Mouse (Mus musculus) testis, adult 2 months (tissue): ENCODE measurements around the gene Nipa1. TPM values are rescaled to one million over a fixed set of nuclear protein-coding genes. Genes with fewer than 3 reads are reported as not detected.
"Not testable (repeated sequence)": the region's sequence is repeated elsewhere in the genome, so short reads cannot be mapped to it uniquely, and the experiment has no call there.

Experiments
- H3K27ac ChIP-seq: fragments of 200-500 bp; 2 replicates; pipeline ENCODE4 v1.5.1; 2012; ENCODE audit warnings: low read depth, low read length; ENCODE audit not compliant: control insufficient read depth, insufficient read depth
- H3K27me3 ChIP-seq: fragments of 200-500 bp; 2 replicates; pipeline ENCODE4 v1.6.1; 2012; ENCODE audit warnings: mild to moderate bottlenecking, low read length, moderate library complexity; ENCODE audit not compliant: control insufficient read depth, insufficient read depth
- H3K36me3 ChIP-seq: fragments of 200-500 bp; 2 replicates; pipeline ENCODE4 v1.6.1; 2012; ENCODE audit warnings: mild to moderate bottlenecking, low read length; ENCODE audit not compliant: control insufficient read depth, insufficient read depth
- H3K4me1 ChIP-seq: fragments of 200-500 bp; 2 replicates; pipeline ENCODE4 v1.6.1; 2012; ENCODE audit warnings: low read length; ENCODE audit not compliant: control insufficient read depth, insufficient read depth
- H3K4me3 ChIP-seq: fragments of 200-500 bp; 2 replicates; pipeline ENCODE4 v1.5.1; 2012; ENCODE audit warnings: low read depth, mild to moderate bottlenecking, low read length, moderate library complexity, mixed read lengths; ENCODE audit not compliant: control insufficient read depth
- CTCF ChIP-seq: fragments of 200-500 bp; IDR thresholded peaks from 2 replicates; pipeline ENCODE4 v1.5.1; 2012; ENCODE audit warnings: low read depth, mild to moderate bottlenecking, inconsistent platforms, low read length, moderate library complexity; ENCODE audit not compliant: control insufficient read depth, insufficient read depth, insufficient replicate concordance
- POLR2A ChIP-seq: fragments of 200-500 bp; IDR thresholded peaks from 2 replicates; pipeline ENCODE4 v1.6.1; 2012; ENCODE audit warnings: low read depth, mild to moderate bottlenecking, inconsistent platforms, low read length, moderate library complexity; ENCODE audit not compliant: control insufficient read depth
- polyA plus RNA-seq: library from polyadenylated mRNA; depleted of rRNA; stranded (reverse); fragments of >200 nt; gene quantifications from 2 replicates; pipeline ENCODE4 v1.2.3, GENCODE M21; 2012

Gene Nipa1
- polyA plus RNA-seq, 1 experiment, result 0.93 TPM

DNA sequence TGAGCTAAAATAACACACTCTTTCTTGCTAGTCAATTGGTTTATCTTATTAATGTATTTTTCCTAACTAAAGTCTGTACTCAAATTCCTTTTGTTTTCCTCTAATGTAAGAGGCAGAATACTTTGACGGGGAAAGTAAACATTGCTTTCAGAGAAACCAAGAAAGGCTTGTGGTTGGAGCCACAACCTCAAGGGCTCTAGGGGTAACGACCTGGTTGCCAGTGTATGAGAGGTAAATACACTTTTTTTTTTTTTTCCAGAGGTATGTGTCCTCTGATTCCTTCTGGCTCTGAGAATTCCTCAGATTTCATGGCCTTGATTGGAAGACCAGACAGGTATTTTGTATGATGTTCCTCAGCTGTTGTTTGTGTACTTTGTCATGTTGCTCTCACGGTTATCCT lies 2.0 kb downstream of the Nipa1 start:
- H3K4me1 ChIP-seq, result peaks cover 6% of the 10 kb centered on the region
- no peaks in the 10 kb centered on the region for H3K27me3 ChIP-seq
- no peak overlapping the region for H3K27ac ChIP-seq
- H3K36me3 ChIP-seq, result no peaks in the 10 kb centered on the region
- H3K4me3 ChIP-seq, result no peak overlapping the region
- TF ChIP-seq POLR2A (no peak), CTCF (no peak)

DNA sequence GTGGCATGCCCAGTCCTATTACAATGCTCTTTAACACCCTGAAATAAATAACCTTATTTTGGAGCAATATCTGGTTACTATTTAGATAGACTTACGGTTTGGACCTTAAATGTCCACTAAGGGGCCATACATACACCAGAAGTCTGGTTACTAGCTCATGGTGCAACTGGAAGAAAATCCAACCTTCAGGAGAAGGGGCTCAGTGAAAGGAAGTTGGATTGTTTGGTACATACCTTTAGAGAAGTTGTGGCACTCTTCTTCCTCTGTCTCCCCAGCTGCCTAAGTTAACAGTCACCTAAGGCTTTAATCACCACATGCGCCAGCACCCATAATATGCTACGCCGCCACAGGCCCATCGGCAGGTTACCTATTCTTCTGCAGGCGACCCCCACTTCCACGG lies 3.9 kb downstream of the Nipa1 start:
- TF ChIP-seq POLR2A (no peak), CTCF (no peak)
- Histone ChIP-seq H3K4me1 (peaks cover 6% of the 10 kb centered on the region), H3K36me3 (no peaks in the 10 kb centered on the region), H3K27ac (no peak overlapping the region), H3K4me3 (no peak overlapping the region), H3K27me3 (no peaks in the 10 kb centered on the region)

- Histone ChIP-seq H3K4me1 (peaks cover 6% of the 10 kb centered on the region), H3K27ac (no peak overlapping the region), H3K27me3 (no peaks in the 10 kb centered on the region), H3K36me3 (no peaks in the 10 kb centered on the region), H3K4me3 (no peak overlapping the region)
- TF ChIP-seq CTCF, result no peak
- no peak for TF ChIP-seq POLR2A
These were observed 4.6 kb downstream of the Nipa1 start for GRCm38 (mm10) chr7:56015172-56015571.

DNA sequence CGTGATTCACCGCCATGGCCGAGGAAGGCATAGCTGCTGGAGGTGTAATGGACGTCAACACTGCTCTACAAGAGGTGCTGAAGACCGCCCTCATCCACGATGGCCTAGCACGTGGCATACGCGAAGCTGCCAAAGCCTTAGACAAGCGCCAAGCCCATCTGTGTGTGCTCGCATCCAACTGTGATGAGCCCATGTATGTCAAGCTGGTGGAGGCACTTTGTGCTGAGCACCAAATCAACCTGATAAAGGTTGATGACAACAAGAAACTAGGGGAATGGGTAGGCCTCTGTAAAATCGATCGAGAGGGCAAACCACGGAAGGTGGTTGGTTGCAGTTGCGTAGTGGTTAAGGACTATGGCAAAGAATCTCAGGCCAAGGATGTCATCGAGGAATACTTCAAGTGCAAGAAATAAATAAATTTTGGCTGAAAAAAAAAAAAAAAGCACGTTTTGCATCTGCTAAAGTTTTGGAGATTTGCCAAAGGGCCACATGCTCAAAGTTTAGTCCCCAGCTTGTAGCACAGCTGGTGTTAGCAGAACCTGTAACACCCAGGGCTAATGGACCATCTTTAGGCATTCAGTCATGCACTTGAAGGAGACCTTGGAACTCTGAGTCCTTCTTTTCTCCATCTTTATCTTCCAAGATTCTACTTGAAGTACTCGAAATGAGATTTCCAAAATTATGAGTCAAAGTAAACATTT lies 5.6 kb downstream of the Nipa1 start:
- H3K27me3 ChIP-seq, H3K27ac ChIP-seq, H3K4me3 ChIP-seq, H3K4me1 ChIP-seq, H3K36me3 ChIP-seq: not testable (repeated sequence)

DNA sequence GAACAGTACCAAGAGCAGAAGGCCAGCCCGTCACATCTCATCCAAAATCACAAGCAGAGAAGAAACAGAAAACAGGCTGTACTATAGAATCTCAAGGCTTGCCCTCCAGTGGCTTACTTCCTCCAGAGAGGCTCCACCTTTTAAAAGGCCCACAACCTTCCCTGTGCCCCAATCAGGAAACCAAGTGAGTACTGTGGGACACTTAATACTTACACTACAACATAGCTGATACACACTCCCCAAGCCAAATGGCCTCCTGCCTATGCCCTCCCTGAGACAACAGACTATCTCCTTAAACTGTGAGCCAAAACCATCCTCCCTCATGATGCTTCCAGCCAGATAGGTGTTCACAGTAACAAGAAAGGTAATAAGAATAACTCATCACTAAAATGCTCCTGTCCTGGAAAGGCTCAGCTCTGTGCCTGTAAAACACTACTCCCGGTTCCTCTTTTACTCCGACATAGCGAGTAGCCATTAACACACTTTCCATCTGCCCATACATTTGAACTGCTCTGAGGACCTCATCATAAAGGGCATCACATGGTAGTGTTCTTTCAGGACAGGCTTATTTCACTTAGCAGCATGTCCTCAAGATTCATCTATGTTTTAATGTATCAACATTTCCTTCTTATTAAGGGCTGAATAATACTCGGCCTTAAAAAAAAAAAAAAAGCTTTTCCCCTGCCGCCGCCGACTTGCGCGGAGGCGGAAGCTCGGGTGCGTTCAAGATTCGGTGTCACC lies 6.3 kb downstream of the Nipa1 start:
- Histone ChIP-seq H3K27me3 (no peaks in the 10 kb centered on the region), H3K27ac (no peak overlapping the region)
- no peak for TF ChIP-seq POLR2A
- no peak for TF ChIP-seq CTCF

GRCm38 (mm10) chr7:56011018-56011333 lies 8.8 kb downstream of the Nipa1 start:
- Histone ChIP-seq H3K36me3 (no peaks in the 10 kb centered on the region), H3K27me3 (no peaks in the 10 kb centered on the region), H3K4me1 (no peaks in the 10 kb centered on the region), H3K27ac (no peak overlapping the region), H3K4me3 (no peak overlapping the region)
- no peak for TF ChIP-seq POLR2A
- TF ChIP-seq CTCF, result no peak

More for the DNA sequence above, 6.3 kb downstream of the Nipa1 start:
- H3K36me3 ChIP-seq, result no peaks in the 10 kb centered on the region
- H3K4me1 ChIP-seq, result no peaks in the 10 kb centered on the region
- no peak overlapping the region for H3K4me3 ChIP-seq

DNA sequence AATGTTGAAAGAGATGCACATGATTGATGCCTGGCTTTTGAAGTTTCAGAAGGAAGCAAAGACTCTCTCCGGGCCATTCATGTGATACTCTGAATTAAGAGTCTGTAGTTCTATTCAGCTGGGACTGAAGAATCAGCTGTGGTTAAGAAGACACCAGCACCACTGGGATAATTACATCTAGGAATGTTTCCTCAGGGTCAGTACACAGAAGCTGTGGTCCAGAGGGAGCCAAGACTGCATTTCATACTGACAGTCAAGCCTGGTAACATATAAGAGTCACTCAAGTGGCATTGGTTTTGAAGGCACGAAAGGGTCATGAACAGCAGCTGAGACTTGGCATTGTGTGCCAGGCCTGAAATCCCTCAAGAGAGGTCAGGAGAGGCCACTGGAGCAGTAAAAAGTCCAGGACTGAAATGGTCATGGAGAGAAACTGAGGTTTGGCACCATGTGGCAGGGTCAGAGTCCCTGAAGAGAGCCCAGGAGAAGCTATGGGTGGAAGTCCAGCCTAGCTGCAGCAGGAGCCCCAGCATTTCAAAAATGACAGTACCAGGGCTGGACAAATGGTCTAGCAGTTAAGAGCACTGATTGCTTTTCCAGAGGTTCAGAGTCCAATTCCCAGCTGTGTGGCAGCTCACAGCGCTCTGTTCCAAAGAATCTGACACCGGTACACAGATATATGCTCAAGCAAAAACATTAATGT lies 9.3 kb downstream of the Nipa1 start:
- Histone ChIP-seq H3K4me1 (no peaks in the 10 kb centered on the region), H3K4me3 (no peak overlapping the region), H3K36me3 (no peaks in the 10 kb centered on the region), H3K27me3 (no peaks in the 10 kb centered on the region), H3K27ac (no peak overlapping the region)
- TF ChIP-seq CTCF (no peak), POLR2A (no peak)

DNA sequence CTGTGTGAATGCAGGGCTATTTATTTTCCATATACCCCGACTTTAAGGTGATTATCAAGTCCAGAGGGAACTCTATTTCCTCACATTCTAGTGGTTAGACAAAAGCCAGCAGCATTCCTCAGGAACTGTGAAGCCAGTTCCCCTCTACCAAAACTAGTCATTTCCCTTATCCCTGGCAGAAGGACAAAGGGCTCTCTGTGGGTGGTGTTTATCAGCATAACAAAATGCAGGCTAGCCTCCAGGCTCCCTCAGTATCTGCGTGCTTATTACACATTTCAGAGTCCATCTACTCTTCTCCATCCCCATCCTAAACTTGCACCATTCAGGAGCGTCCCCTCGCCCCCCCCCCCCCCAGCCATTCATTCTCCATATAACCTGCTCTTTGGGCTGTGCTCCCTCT lies 20.8 kb downstream of the Nipa1 start:
- no peaks in the 10 kb centered on the region for H3K27me3 ChIP-seq
- no peak overlapping the region for H3K4me3 ChIP-seq
- no peak for TF ChIP-seq POLR2A
- no peak for TF ChIP-seq CTCF
- peaks cover 4% of the 10 kb centered on the region; the same call in 1 of the 2 replicates for H3K4me1 ChIP-seq
- no peak overlapping the region for H3K27ac ChIP-seq
- no peaks in the 10 kb centered on the region for H3K36me3 ChIP-seq
